Mouse (Mus musculus): ENCODE results near the gene Zscan29.

- TF ChIP-seq CTCF (IDR thresholded peaks at IDR 0.05; ENCODE audit: extremely low read depth, insufficient read depth, low read length) (peak; percentile 18; the same call in 1 of the 2 replicates), POLR2A (IDR thresholded peaks at IDR 0.05; ENCODE audit: extremely low read depth, insufficient read depth, low read length) (no peak)
These were observed 17.6 kb upstream of the Zscan29 start for GRCm38 (mm10) chr2:121188530-121188929.

All from cortical plate, adult 2 months (tissue).